Mouse (Mus musculus): ENCODE results near the gene Ryr2.

DNA sequence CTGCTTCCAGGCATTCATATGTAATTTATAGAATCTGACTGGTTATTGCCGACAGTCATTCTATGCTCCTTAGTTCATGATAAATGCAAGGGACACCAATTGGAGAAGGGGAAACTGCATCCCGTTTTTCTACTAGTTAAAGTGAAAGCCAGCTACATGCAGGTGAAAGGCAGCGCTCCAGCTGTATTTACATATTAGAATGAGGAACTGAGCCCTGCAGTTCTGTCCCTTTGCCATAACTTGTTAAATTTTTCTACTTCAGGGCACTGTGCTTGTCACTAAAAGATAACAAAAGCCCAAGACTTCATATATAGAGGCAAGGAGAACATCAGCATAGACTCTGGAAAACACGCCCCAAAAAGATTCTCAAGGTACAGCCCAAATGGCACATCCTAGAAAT, 165.0 kb downstream of the Ryr2 start:
- TF ChIP-seq GATA1 (IDR thresholded peaks at IDR 0.05; ENCODE audit: borderline replicate concordance, low read length) (no peak), FLI1 (IDR thresholded peaks at IDR 0.05; ENCODE audit: low read length) (no peak)

Data from megakaryocyte, embryonic 14.5 days (primary cell).